Mouse (Mus musculus) brain, embryonic 14.5 days (tissue): ENCODE measurements around the gene Fkbp9. TPM values are rescaled to one million over a fixed set of nuclear protein-coding genes. Genes with fewer than 3 reads are reported as not detected.

Experiments used
- DNase-seq: peaks from one replicate; pipeline ENCODE4 v3.0.0-alpha.2; 2011; ENCODE audit warnings: low read depth
- CTCF ChIP-seq: fragments of 200-500 bp; IDR thresholded peaks from 2 replicates; pipeline ENCODE4 v1.5.1; 2012; ENCODE audit warnings: inconsistent platforms, mild to moderate bottlenecking, moderate library complexity, borderline replicate concordance; ENCODE audit not compliant: insufficient read depth, insufficient read length; ENCODE audit errors: extremely low read depth
- POLR2A ChIP-seq: fragments of 200-500 bp; IDR thresholded peaks from 2 replicates; pipeline ENCODE4 v1.6.1; 2012; ENCODE audit warnings: mild to moderate bottlenecking, inconsistent platforms, borderline replicate concordance; ENCODE audit not compliant: poor library complexity, insufficient read depth, insufficient read length, severe bottlenecking; ENCODE audit errors: extremely low read depth
- polyA plus RNA-seq: library from polyadenylated mRNA; depleted of rRNA; stranded (reverse); fragments of >200 nt; gene quantifications from 2 replicates; pipeline ENCODE4 v1.2.3, GENCODE M21; 2012; rRNA removed

Fkbp9 gene
- 25.2 and 37.5 TPM in 2 replicates for polyA plus RNA-seq

GRCm38 (mm10) chr6:56831697-56832406 is at the start of gene Fkbp9:
Fkbp9 (plus strand) TSS chr6:56832059.
- no peak for TF ChIP-seq CTCF
- no peak for TF ChIP-seq POLR2A
- peak; percentile 84 for DNase-seq

GRCm38 (mm10) chr6:56783561-56784272 is 48.1 kb upstream of the Fkbp9 start:
- no peak for TF ChIP-seq POLR2A
- TF ChIP-seq CTCF: no peak
- DNase-seq: no peak

- TF ChIP-seq POLR2A: no peak
- no peak for TF ChIP-seq CTCF
These were observed 46.8 kb upstream of the Fkbp9 start for GRCm38 (mm10) chr6:56785068-56785467.

GRCm38 (mm10) chr6:56787668-56788067 is 44.2 kb upstream of the Fkbp9 start:
- no peak for DNase-seq
- TF ChIP-seq CTCF: no peak
- TF ChIP-seq POLR2A: no peak

More at GRCm38 (mm10) chr6:56785068-56785467, 46.8 kb upstream of the Fkbp9 start:
- no peak for DNase-seq

GRCm38 (mm10) chr6:56789336-56789735 is 42.5 kb upstream of the Fkbp9 start:
- TF ChIP-seq CTCF (no peak), POLR2A (no peak)
- DNase-seq: no peak

- TF ChIP-seq POLR2A (no peak), CTCF (no peak)
- DNase-seq: no peak
These were observed 37.0 kb upstream of the Fkbp9 start for GRCm38 (mm10) chr6:56794834-56795233.

- no peak for DNase-seq
- TF ChIP-seq POLR2A (no peak), CTCF (no peak)
These were observed 35.6 kb upstream of the Fkbp9 start for GRCm38 (mm10) chr6:56796232-56796631.

GRCm38 (mm10) chr6:56796668-56797141 is 35.2 kb upstream of the Fkbp9 start:
- TF ChIP-seq POLR2A (no peak), CTCF (no peak)
- peak; percentile 80 for DNase-seq

- peak; percentile 77 for TF ChIP-seq POLR2A
- no peak for TF ChIP-seq CTCF
- peak; percentile 97 for DNase-seq
These were observed 34.3 kb upstream of the Fkbp9 start, which contains the start of gene Kbtbd2 for GRCm38 (mm10) chr6:56797311-56798151. Kbtbd2 (minus strand) TSS chr6:56797813.

- no peak for TF ChIP-seq CTCF
- TF ChIP-seq POLR2A: no peak
- no peak for DNase-seq
These were observed 33.8 kb upstream of the Fkbp9 start for GRCm38 (mm10) chr6:56798152-56798465.

- no peak for TF ChIP-seq POLR2A
- no peak for TF ChIP-seq CTCF
These were observed 26.8 kb upstream of the Fkbp9 start for GRCm38 (mm10) chr6:56805026-56805425.

GRCm38 (mm10) chr6:56806195-56806594 is 25.7 kb upstream of the Fkbp9 start:
- DNase-seq: no peak
- TF ChIP-seq POLR2A (no peak), CTCF (no peak)

More at GRCm38 (mm10) chr6:56805026-56805425, 26.8 kb upstream of the Fkbp9 start:
- DNase-seq: no peak

GRCm38 (mm10) chr6:56808656-56809055 is 23.2 kb upstream of the Fkbp9 start:
- DNase-seq: peak; percentile 84

More at GRCm38 (mm10) chr6:56808656-56809055, 23.2 kb upstream of the Fkbp9 start:
- TF ChIP-seq POLR2A (no peak), CTCF (peak; percentile 72; the same call in 1 of the 2 replicates)
